Mouse (Mus musculus) stomach, embryonic 16.5 days (tissue): ENCODE measurements around the gene Zp3. TPM values are rescaled to one million over a fixed set of nuclear protein-coding genes. Genes with fewer than 3 reads are reported as not detected.

ENCODE experiments used
- ATAC-seq: fragments of 200-750 bp; cut with Nextera tagmentation; 2 replicates; pipeline ENCODE4 v1.8.0; 2017; ENCODE audit warnings: moderate number of reproducible peaks, moderate TSS enrichment; ENCODE audit not compliant: insufficient read depth, low FRiP score
- H3K27ac ChIP-seq: fragments of 300-500 bp; sonication (generic); 2 replicates; pipeline ENCODE4 v1.5.1; 2014; ENCODE audit warnings: low read length
- H3K27me3 ChIP-seq: fragments of 300-500 bp; sonication (generic); 2 replicates; pipeline ENCODE4 v1.6.1; 2014; ENCODE audit warnings: low read length, control low read depth, mixed read lengths; ENCODE audit not compliant: control insufficient read depth, insufficient read depth
- H3K36me3 ChIP-seq: fragments of 300-500 bp; sonication (generic); 2 replicates; pipeline ENCODE4 v1.6.1; 2014; ENCODE audit warnings: low read length; ENCODE audit not compliant: control insufficient read depth, insufficient read depth
- H3K4me1 ChIP-seq: fragments of 300-500 bp; sonication (generic); 2 replicates; pipeline ENCODE4 v1.6.1; 2014; ENCODE audit warnings: low read length, control low read depth, mixed read lengths; ENCODE audit not compliant: control insufficient read depth, insufficient read depth
- H3K4me2 ChIP-seq: fragments of 300-500 bp; sonication (generic); 2 replicates; pipeline ENCODE4 v1.6.1; 2014; ENCODE audit warnings: low read depth, low read length, mixed read lengths
- H3K4me3 ChIP-seq: fragments of 300-500 bp; sonication (generic); replicated peaks from 2 replicates; pipeline ENCODE4 v1.5.1; 2014; ENCODE audit warnings: mild to moderate bottlenecking, low read length
- H3K9ac ChIP-seq: fragments of 300-500 bp; sonication (generic); 2 replicates; pipeline ENCODE4 v1.6.1; 2014; ENCODE audit warnings: low read length
- H3K9me3 ChIP-seq: fragments of 300-500 bp; sonication (generic); replicated peaks from 2 replicates; pipeline ENCODE4 v1.6.1; 2016; ENCODE audit warnings: low read length, control low read depth; ENCODE audit not compliant: control insufficient read depth
- WGBS: fragments of 180-500 bp; shearing (Covaris S2); extraction: QIAGEN DNeasy Blood & Tissue Kit; methylation state at CpG from one replicate; pipeline ENCODE4 v1.1.7; 2014; 5-methylcytosine and 5-hydroxymethylcytosine counted together
- polyA plus RNA-seq: library from polyadenylated mRNA; unstranded; fragments of >200 nt; fragmentation: Nextera tagmentation; extraction: Ambion mirVana; gene quantifications from 2 replicates; pipeline ENCODE4 v1.2.1, GENCODE M21; 2015

Zp3 gene
- 1.8 and 2.0 TPM in 2 replicates for polyA plus RNA-seq

DNA sequence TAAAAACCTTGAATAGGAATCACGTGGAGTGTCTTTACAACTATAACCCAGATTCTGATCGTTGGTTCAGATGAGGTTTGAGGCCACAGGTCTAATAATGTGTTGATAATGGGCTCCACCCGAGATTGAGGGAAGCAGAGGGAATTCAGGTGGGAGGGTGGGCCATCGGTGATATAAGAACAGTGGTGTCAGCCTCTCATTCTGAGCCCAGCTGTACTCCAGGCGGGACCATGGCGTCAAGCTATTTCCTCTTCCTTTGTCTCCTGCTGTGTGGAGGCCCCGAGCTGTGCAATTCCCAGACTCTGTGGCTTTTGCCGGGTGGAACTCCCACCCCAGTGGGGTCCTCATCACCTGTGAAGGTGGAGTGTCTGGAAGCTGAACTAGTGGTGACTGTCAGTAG, at the start of gene Zp3:
TSS of gene Zp3 (plus strand) at position 196 of the 400 bp plus-strand sequence.
- Histone ChIP-seq H3K36me3 (no peaks in the 10 kb centered on the region), H3K4me1 (no peaks in the 10 kb centered on the region), H3K27me3 (no peaks in the 10 kb centered on the region), H3K4me2 (no peak within 1 kb of the TSS), H3K9me3 (no peaks in the 10 kb centered on the region), H3K27ac (no peak within 1 kb of the TSS), H3K4me3 (no peak within 1 kb of the TSS), H3K9ac (no peak within 1 kb of the TSS)
- no peak for ATAC-seq
- 67% methylated on average over 8 of the region's 8 CpGs for WGBS

DNA sequence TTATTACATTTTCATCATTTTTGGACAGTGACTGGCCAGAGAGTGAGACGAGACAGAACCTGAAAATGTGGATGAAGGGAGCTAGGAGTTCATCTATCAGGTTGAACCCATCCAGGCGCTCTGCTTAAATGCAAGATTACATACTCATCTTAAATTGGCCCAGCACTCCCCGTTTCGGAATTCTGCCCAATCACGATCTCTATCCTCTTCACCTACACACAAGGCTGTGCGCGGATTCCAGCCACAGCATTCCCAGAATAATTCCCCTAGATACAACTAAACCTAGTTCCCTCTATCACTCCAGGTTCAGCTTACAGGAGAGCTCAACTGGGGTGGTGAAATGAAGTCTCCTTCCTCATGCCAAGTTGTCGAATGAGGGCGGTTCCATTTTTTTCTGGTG, 48.4 kb upstream of the Zp3 start:
- Histone ChIP-seq H3K27me3 (no peaks in the 10 kb centered on the region), H3K4me1 (peaks cover 21% of the 10 kb centered on the region), H3K27ac (no peak overlapping the region), H3K4me3 (no peak overlapping the region), H3K9me3 (no peaks in the 10 kb centered on the region), H3K9ac (no peak overlapping the region), H3K4me2 (no peak overlapping the region), H3K36me3 (peaks cover 21% of the 10 kb centered on the region)
- 88% methylated on average over 9 of the region's 9 CpGs for WGBS
- no peak for ATAC-seq

DNA sequence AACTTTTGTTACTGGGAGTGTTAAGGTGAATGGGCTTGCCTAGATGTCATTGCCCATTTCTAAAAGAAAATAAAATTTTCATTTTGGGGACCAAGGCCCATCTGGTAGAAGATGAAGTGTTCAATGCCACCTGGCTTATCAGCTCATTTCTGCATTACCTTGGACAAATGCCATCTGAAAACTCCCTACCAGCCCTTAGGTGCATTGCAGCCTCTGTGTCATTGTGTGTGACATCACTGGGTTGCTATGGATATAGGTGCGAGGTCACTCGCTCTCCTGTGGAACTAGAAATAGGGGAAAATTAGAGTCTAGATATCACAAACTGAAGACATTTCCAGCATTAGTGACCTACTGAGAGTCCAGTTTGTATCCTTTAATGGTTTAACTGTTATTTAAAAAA, 47.5 kb upstream of the Zp3 start:
- no peaks in the 10 kb centered on the region for H3K27me3 ChIP-seq
- no peak for ATAC-seq
- peaks cover 13% of the 10 kb centered on the region for H3K36me3 ChIP-seq
- H3K4me3 ChIP-seq: no peak overlapping the region; the same call in 1 of the 2 replicates
- WGBS: 75% methylated on average over 2 of the region's 2 CpGs
- peak overlapping the region; percentile 88; the same call in 1 of the 2 replicates for H3K4me2 ChIP-seq
- H3K9ac ChIP-seq: no peak overlapping the region
- H3K27ac ChIP-seq: no peak overlapping the region
- peaks cover 21% of the 10 kb centered on the region for H3K4me1 ChIP-seq
- H3K9me3 ChIP-seq: no peaks in the 10 kb centered on the region

DNA sequence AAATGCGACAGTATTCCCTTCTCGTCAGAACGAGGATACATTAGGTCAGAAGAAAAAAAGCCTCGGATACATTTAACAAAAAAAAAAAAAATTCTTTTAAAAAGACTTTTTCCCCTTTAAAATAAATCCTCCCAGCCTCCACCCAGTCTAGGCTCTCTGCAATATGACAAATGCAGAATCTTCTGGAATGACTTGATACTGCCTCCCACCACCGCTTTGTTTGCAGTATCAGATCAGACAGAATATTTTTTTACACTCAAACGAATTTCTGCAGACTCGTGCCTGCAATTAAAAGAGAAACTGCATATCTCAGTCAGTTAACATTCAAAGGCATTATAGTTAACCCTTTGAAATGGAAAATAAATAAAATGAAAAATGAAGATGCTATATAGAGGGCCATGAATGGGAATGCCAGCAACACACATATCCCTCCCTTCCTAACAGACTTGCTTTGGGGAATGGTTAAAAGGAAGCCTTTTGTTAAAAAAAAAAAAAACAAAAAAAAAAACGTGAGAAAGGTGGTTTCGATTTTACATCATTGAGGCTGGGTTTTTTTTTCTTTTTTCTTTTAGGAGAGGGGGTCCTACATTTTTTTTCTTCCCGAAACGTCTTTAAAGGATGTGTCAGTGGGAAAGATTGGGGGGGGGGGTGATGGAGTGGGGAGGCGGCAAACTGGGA, 46.5 kb upstream of the Zp3 start:
- 5% methylated on average over 12 of the region's 12 CpGs for WGBS

DNA sequence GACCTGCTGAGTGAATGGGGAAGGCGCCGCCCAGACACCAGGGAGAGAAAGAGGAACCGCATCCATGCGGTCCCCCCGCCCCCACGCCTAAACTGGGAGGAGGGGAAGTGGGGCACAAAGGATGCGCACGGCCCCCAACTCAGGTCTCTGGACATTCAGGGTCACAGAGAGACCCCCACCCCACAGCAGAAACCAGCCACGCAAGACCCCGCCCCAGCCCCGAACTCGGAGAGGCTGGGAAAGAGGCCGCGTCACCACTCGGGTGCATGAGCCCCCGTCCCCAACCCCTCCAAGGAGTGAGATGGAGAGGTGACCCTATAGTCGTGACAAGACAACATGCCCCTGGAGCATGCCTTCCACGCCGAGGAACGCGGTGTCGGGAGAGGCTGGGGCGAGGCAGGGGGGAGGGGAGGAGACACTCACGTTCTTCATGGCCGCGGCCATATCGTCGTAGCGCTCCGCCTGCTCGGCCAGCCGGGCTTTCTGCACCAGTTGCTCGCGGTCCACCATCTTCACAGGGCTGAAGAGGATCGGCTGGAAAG, 45.9 kb upstream of the Zp3 start:
- Histone ChIP-seq H3K9ac (peak overlapping the region; percentile 94), H3K36me3 (peaks cover 12% of the 10 kb centered on the region), H3K27ac (peak overlapping the region; percentile 99), H3K4me2 (peak overlapping the region; percentile 88), H3K27me3 (no peaks in the 10 kb centered on the region), H3K4me1 (peaks cover 21% of the 10 kb centered on the region), H3K4me3 (peak overlapping the region; percentile 99), H3K9me3 (no peaks in the 10 kb centered on the region)
- WGBS: under 1% methylated on average over 35 of the region's 35 CpGs
- peak; percentile 63 for ATAC-seq

More for the DNA sequence above, 46.5 kb upstream of the Zp3 start:
- Histone ChIP-seq H3K4me1 (peaks cover 21% of the 10 kb centered on the region), H3K27me3 (no peaks in the 10 kb centered on the region), H3K9me3 (no peaks in the 10 kb centered on the region), H3K9ac (peak overlapping the region; percentile 94), H3K4me2 (peak overlapping the region; percentile 88), H3K36me3 (peaks cover 12% of the 10 kb centered on the region), H3K27ac (peak overlapping the region; percentile 99), H3K4me3 (peak overlapping the region; percentile 99)
- ATAC-seq: no peak

DNA sequence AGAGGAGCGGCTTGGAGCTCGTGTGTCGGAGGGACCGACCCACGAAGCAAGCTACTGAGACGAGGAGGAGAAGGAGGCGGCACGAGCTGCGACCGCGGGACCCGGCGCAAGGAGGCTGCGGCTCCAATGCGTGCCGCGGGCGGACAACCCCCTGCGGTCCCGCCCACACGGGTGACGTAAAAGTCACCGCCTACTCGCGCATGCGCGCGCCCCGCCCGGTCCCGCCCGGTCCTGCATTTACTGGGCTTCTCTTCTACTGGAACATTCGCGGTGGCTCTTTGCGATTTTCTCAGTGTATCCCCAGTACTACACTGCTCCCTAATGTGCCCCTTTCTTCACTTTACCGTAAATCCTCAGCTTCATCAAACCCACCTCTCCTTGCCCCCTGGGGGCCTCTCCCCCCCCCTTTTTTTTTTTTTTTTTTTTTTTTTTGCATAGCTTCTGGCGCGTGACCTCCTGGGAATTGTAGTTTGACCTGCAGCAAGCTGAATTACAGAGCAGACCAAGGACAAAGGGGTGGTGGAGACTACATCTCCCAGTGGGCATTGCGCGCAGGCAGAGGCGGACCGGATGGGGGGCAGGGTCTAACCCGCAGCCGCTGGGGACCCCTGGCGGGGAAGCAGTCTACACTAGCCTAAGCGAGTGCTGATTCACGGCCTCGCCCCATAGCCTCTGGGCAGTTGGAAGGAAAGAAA, 45.3 kb upstream of the Zp3 start, which contains the start of gene Ywhag:
TSS of gene Ywhag (minus strand) at position 136 of the 695 bp plus-strand sequence.
- Histone ChIP-seq H3K4me3 (peak within 1 kb of the TSS; percentile 99), H3K27me3 (no peaks in the 10 kb centered on the region), H3K4me2 (peak within 1 kb of the TSS; percentile 88), H3K9ac (peak within 1 kb of the TSS; percentile 94), H3K27ac (peak within 1 kb of the TSS; percentile 99), H3K4me1 (peaks cover 21% of the 10 kb centered on the region), H3K36me3 (peaks cover 6% of the 10 kb centered on the region; the same call in 1 of the 2 replicates), H3K9me3 (no peaks in the 10 kb centered on the region)
- under 1% methylated on average over 45 of the region's 48 CpGs for WGBS
- ATAC-seq: peak; percentile 95

DNA sequence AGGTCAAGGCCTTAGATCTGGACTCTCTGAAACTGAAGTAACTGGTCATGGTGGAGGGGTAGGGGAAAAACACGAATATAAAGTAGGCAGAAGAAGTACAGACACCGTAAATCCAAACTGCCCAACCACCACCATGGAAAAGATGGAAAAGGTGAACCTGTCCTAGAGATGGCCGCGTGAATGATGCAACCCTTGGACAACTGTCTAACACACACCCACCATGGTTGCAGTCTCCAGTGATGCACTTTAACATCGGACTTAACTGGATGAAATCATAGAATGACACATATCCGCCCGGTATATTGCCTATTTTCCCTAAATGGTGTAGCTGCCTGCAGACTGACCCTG, 44.7 kb upstream of the Zp3 start:
- Histone ChIP-seq H3K27me3 (no peaks in the 10 kb centered on the region), H3K9me3 (no peaks in the 10 kb centered on the region), H3K4me1 (peaks cover 21% of the 10 kb centered on the region), H3K36me3 (0 out of 2 replicates have a peak, but pooled peaks cover 3% of the 10 kb centered on the region), H3K27ac (peak overlapping the region; percentile 69; the same call in 1 of the 2 replicates), H3K4me3 (peak overlapping the region; percentile 99), H3K9ac (peak overlapping the region; percentile 49), H3K4me2 (peak overlapping the region; percentile 43)
- 48% methylated on average over 7 of the region's 7 CpGs for WGBS
- ATAC-seq: peak; percentile 16; the same call in 1 of the 2 replicates

DNA sequence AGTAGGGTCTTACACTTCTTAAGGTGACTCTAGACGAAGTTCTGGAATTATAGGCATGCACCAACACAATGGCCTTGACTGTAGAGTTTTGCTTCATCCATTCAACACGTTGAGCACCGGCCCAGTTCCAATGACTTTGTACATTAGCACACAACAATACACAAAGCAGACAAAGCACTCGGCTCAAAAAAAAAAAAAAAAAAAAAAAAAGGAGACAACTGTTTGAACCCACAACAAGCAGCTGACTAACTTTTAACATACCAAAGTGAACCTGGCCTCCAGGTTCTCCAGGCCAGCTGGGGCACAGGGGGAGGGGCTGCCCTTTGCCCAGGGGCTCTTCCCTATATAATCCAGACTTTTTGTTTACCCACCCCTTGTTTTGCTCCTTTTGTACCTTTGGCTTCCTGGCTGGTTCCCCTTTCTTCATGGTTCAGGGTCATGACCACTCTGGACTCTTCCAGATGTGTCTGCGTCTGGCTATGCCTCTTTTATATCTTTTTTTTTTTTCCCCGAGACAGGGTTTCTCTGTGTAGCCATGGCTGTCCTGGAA, 44.2 kb upstream of the Zp3 start:
- Histone ChIP-seq H3K36me3 (no peaks in the 10 kb centered on the region), H3K4me3 (no peak overlapping the region), H3K27ac (no peak overlapping the region), H3K9me3 (no peaks in the 10 kb centered on the region), H3K4me2 (no peak overlapping the region), H3K4me1 (peaks cover 21% of the 10 kb centered on the region), H3K27me3 (no peaks in the 10 kb centered on the region), H3K9ac (no peak overlapping the region)
- 77% methylated on average over 6 of the region's 6 CpGs for WGBS
- no peak for ATAC-seq

DNA sequence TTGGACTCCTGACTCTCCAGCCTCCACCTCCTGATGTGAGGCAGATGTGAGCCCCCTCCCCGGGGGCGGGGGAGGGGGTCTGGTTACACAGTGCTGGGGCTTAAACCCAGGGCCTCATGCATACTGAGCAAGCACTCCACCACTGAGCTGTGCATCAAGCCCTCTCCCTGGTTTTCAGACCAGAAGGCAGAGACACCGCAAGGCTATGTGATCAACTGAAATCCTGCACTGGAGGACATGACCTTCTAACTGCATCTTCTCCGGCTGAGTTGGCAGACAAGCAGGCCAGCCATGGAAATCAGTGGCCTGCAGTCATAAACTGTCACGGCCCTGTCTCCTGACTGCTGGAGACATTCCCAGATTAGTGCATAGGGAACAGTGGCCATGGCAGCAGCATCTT, 39.3 kb upstream of the Zp3 start:
- 0 out of 2 replicates have a peak, but pooled peaks have one; percentile 17 for ATAC-seq
- WGBS: 61% methylated on average over 5 of the region's 5 CpGs
- H3K4me1 ChIP-seq: no peaks in the 10 kb centered on the region

More for the DNA sequence above, 39.3 kb upstream of the Zp3 start:
- H3K9ac ChIP-seq: no peak overlapping the region
- H3K27me3 ChIP-seq: no peaks in the 10 kb centered on the region
- no peak overlapping the region for H3K27ac ChIP-seq
- H3K4me3 ChIP-seq: no peak overlapping the region
- H3K4me2 ChIP-seq: no peak overlapping the region
- H3K9me3 ChIP-seq: no peaks in the 10 kb centered on the region
- H3K36me3 ChIP-seq: no peaks in the 10 kb centered on the region
